Mouse (Mus musculus) right cerebral cortex, adult 2 months (tissue): ENCODE data around the gene Atp2a2.
"Not testable (repeated sequence)": the region's sequence is repeated elsewhere in the genome, so short reads cannot be mapped to it uniquely, and the experiment has no call there.

Experiments used
- DNase-seq, 2 experiments: peaks; one replicate each; pipeline ENCODE4 v3.0.0; 2021 to 2022; ENCODE audit warnings: low spot score in 2 of 2

Atp2a2 gene

DNA sequence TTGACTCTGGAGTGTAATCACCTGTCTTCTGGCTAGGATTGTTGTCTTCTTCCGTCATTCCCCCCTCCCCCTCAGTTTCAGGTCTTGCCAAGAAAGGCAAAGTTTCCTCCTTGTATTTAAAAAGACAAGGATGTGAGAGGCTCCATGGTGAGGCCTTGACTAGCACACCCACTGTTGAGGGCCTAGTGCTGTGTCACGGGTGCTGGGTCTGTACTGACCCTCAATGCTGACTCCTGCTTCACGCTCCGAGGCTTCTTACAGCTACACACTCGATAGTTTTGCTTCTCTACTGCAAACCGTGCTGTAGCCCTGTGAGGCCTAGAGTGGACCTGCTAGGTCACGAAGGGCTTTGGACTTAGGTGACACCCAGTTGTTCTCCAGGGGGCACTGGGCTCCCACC is 49.8 kb downstream of the Atp2a2 start:
- no peak for DNase-seq

- no peak for DNase-seq
Observed at GRCm38 (mm10) chr5:122451324-122451723, 50.7 kb downstream of the Atp2a2 start.

DNA sequence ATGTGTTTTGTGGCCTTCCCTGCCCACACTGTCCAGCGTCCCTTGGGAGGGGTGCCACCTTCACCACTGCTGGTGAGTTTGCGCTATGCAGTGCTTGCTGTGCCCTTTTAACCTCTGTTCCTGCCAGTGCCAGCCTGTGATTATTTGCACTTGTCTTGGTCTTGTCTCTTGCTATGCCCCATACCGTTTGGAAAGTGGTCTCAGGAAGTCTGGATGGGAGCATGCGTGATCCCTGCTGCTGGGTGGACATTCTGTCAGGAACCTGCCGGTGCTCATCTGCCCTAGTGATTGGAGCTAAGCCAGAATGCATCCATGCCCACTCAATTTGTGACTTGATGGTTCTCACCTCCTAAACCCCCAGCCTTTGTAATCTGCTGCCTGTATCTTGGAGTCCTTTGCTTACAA is 51.1 kb downstream of the Atp2a2 start:
- DNase-seq: no peak

GRCm38 (mm10) chr5:122449946-122450345 is 52.1 kb downstream of the Atp2a2 start:
- no peak for DNase-seq

GRCm38 (mm10) chr5:122448869-122449268 is 53.2 kb downstream of the Atp2a2 start:
- DNase-seq: no peak

DNA sequence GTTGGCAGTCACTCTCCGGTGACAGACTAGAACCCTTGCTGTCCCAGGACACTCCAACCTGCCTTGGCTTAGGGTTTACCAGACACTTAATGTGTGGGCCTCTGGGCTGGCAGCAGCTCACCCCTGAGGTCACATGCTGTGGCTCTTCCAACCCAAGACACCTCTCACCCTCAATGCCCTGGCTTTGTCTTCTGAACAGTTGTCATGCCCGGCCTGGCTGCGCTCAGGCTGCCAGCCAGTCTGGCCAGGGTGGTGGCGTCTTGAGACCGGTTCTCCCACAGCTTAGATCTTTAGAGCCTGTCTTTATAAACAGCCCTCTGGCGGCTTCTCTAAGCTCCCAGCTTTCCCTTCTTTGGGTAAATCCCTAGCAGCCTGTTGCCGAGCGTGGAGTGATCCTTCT is 54.2 kb downstream of the Atp2a2 start:
- no peak for DNase-seq

- DNase-seq: no peak
Observed at GRCm38 (mm10) chr5:122445051-122445610, 56.9 kb downstream of the Atp2a2 start.

- DNase-seq: no peak
Observed at GRCm38 (mm10) chr5:122444492-122444891, 57.5 kb downstream of the Atp2a2 start.

DNA sequence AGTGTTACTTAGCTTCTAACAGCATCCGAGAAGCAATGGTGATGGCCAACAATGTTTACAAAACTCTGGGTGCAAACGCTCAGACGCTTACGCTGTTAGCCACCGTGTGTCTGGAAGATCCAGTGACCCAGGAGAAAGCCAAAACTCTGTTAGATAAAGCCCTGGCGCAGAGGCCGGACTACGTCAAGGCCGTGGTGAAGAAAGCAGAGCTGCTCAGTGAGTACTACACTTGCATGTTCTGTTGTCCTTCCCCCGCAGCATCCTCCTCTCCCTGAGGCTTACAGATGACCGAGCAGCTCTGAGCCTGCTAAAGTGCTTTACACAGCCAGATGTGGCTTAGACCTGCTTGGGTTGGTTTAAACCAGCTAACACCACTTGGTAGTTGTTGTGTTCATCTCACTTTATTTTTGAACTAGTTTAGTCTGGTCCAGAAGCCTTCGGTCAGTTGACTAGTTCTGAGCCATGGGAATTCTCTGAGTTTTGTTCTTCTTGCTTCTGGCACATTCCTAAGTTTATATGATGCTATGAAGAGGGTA is 61.9 kb downstream of the Atp2a2 start:
- no peak for DNase-seq

DNA sequence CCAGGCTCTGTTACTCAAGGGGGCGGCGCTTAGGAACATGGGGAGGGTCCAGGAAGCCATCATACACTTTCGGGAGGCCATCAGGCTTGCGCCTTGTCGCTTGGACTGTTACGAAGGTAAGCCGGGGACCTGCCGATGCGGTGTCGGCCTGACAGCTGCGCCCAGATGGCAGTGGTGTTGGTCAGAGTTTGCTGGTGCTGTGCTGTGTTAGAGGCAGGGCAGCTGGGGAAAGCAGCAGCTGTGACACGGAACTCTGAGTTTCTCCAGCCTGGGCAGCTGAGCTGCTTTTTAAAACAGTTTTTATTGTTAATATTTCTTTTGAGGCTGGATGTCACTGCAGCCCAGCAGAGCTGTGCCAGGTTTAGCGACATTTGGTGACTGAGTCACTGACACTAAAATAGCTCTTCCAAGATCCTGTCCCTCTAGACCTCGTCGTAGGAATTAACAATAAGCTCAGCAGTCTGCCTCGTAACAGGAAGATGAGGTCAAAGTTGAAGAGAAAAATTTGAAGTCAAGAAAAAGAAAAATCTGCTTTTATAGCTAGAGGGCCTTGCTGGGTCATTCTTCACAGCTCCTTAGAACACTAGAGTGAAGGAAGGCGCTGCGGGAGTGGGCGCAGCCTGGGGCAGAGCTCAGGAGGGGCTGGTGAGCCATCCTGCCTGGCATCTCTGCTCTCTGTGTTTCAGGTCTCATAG is 62.5 kb downstream of the Atp2a2 start:
- DNase-seq: no peak

GRCm38 (mm10) chr5:122434541-122434940 is 67.5 kb downstream of the Atp2a2 start:
- no peak for DNase-seq

- no peak for DNase-seq
Observed at GRCm38 (mm10) chr5:122431221-122431620, 70.8 kb downstream of the Atp2a2 start.

- no peak for DNase-seq
Observed at GRCm38 (mm10) chr5:122430036-122430775, 71.8 kb downstream of the Atp2a2 start.

DNA sequence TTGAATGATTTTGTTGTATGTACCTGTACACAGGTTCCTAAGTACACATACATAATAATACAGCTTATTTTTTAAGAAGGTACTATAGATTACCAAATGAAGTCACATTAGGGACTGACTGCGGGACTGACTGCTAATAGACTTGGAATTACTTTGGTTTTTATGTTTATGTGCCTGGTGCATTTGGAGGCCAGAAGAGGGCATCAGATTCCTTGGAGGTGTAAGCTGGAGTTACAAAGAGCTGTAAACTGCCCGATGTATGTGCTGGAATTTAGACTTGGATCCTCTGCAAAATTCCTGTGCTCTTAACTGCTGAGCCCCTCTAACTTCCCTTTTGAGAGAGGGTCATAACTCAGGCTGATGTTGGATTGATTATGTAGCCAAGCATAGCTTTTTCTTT is 76.5 kb downstream of the Atp2a2 start:
- DNase-seq: no peak

DNA sequence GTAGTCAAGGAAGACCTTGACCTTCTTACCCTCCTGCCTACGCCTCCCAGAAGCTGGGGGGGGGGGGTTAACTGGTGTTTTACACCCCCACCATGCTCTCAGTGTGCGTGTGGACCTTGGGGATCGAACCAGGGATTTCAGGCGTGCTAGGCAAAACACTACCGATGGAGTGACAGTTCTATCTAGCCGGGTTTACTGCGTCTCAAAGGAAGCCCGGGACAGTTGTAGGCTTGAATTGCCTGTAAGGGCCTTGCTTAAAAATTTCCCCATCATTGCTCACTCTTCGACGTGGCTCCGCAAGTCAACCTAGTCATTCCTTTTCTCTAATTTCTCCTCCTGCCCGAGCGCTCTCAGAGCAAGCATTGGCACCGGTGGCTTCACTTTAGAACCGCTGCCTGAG is 78.9 kb downstream of the Atp2a2 start:
- DNase-seq: no peak

DNA sequence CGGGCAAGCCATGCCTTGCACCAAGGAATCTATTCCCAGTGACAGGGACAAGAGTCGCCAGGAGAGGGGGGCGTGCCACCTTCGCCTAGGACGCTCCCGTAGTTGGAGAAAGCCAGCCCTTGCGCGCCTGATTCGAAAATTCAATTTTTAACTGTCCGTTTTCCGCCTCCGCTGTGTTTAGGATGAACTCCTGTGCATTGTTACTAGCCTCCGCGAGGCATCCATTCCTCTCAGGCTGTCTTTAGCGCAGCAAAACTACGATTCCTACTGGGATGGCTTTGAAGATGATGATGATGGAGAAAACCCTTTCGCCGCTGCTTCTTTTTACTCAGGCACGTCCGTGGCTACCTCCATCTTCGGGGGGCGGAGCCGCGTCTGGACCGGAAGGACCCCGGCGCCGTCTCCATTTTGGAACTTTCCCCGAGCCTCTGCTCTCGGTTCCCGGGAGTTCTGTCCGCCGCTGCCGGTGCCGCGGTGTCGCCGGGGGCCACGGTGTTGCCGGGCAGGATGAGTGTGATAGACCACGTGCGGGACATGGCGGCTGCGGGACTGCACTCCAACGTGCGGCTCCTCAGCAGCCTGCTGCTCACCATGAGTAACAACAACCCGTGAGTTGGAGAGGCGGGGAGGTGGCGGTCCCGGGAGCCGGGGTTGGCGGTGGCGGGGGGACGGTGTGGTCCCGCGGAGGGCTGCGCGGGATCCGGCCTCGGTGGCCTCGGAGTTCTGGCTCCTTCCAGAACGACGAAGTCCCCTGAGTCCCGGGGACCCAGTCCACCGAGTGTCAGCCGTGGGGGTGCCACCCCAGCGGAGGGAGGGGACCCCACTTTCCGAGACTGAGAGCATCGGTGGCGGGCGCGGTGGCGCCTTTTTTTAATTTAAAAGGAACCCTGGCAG is 79.7 kb downstream of the Atp2a2 start:
- peak; percentile 92 to 94 for DNase-seq

DNA sequence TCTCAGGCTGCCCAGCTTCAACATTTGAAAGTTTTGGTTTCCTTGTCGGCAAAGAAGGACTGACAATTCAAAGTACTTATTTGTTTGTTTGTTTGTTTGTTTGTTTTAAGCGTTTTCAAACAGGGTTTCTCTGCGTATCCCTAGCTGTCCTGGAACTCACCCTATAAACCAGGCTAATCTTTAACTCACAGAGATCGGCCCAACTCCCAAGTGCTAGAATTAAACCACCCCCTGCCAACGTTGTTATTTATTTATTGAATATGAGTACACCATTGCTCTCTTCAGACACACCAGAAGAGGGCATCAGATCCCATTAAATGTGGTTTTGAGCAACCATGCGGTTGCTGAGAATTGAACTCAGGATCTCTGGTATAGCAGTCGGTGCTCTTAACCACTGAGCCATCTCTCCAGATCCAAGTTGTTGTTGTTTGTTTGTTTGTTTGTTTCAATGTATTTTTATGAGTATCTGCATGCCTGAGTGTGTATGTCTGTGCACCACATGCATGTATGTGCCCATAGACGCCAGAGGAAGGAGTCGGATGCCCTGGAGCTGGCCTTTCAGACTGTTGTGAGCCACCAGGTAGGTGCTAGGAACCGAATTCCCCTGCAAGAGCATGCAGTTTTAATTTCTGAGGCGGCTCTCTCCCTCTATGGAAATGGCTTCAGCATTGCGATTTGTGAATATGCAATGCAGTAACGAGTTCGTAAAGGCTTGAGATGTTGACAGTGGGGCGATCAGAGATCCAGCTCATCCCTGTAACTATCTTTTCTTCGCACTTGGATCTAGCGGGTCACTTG is 80.6 kb downstream of the Atp2a2 start, which contains the start of gene Anapc7:
TSS of gene Anapc7 (plus strand) at position 423 of the 798 bp plus-strand sequence.
- no peak for DNase-seq

- not testable (repeated sequence) for DNase-seq
Observed at GRCm38 (mm10) chr5:122420676-122421075, 81.3 kb downstream of the Atp2a2 start.

- DNase-seq: no peak
Observed at GRCm38 (mm10) chr5:122415465-122415864, 86.6 kb downstream of the Atp2a2 start.

GRCm38 (mm10) chr5:122414351-122414750 is 87.7 kb downstream of the Atp2a2 start:
- no peak for DNase-seq

GRCm38 (mm10) chr5:122412826-122413225 is 89.2 kb downstream of the Atp2a2 start:
- no peak for DNase-seq
